Mouse (Mus musculus) spleen, postnatal 4 days (tissue): ENCODE data around the gene Grwd1.

ENCODE experiments used
- DNase-seq, 2 experiments: peaks; one replicate each; pipeline ENCODE4 v3.0.0; 2022; ENCODE audit warnings: low spot score in 2 of 2

Grwd1 gene

GRCm38 (mm10) chr7:45842950-45843744 is 12.4 kb upstream of the Grwd1 start:
- DNase-seq, result no peak

DNA sequence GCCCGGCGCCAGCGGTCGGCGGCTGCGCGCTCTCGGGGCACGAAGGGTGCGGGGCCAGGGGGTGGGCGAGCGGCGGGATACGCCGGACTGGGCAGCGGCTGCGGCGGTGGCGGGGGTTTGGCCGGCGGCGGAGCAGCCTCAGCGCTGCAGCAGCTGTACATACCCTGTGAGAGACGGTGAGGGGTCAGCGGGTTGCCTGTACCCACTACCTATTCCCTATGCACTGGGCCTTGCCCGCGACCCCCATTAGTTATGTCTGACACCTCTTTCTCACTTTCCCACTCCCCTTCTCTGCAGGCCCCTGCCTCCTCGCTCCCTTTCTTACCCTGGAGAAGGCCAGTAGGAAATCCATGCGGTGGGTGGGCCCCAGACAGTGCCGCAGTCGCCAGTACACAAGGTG is 3.2 kb upstream of the Grwd1 start:
- DNase-seq, result no peak

- DNase-seq, result no peak
These were observed 2.5 kb upstream of the Grwd1 start for GRCm38 (mm10) chr7:45833148-45833790.

GRCm38 (mm10) chr7:45832428-45832827 is 1.7 kb upstream of the Grwd1 start:
- DNase-seq, result no peak

GRCm38 (mm10) chr7:45831128-45831525 is 383 bp upstream of the Grwd1 start:
- DNase-seq, result no peak

DNA sequence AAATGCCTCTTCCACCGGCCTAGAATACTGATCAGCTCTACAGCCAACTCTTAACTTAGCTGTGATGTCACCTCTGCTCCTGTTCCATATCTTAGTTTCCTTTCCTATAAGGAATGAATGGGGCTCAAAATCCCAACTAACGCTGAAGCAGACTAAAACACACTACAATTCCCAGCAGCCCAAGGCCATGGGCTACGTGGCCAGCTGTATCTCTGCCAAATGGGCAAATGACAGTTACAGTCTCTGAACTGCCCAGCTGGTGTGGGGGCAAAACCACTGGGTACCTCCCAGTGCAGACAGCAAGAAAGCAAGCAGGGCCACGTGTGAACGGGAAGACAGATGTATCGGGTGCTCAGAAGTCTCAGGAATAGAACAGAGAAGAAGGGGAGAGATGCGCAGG is 4.1 kb downstream of the Grwd1 start:
- DNase-seq, result no peak

DNA sequence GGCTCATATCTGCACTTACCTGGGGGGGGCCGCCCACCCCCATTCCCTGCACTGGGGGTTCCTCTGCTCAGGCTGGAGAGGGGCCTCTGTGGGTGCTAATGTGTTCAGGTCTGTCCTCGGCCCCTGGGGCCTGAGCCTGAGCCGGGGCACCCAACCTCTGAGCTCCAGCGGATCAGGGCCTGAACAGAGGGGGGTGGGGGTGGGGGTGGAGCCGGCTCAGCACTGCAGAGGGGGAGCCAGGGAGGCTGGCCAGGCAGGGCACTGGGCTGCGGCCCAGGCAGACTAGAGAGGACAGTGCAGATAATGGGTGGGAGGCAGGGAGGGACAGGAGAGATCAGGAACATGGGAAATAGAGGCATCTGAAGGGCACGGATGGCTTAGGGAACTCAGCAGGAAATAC is 6.1 kb downstream of the Grwd1 start, which contains the start of gene Kcnj14:
Gene Kcnj14 (minus strand): TSS at position 185 of the 400 bp plus-strand sequence.
- DNase-seq, result no peak

GRCm38 (mm10) chr7:45820913-45821312 is 9.8 kb downstream of the Grwd1 start:
- no peak for DNase-seq

- DNase-seq, result no peak
These were observed 10.9 kb downstream of the Grwd1 start for GRCm38 (mm10) chr7:45819843-45820242.

- no peak for DNase-seq
These were observed 14.8 kb downstream of the Grwd1 start for GRCm38 (mm10) chr7:45815984-45816351.

DNA sequence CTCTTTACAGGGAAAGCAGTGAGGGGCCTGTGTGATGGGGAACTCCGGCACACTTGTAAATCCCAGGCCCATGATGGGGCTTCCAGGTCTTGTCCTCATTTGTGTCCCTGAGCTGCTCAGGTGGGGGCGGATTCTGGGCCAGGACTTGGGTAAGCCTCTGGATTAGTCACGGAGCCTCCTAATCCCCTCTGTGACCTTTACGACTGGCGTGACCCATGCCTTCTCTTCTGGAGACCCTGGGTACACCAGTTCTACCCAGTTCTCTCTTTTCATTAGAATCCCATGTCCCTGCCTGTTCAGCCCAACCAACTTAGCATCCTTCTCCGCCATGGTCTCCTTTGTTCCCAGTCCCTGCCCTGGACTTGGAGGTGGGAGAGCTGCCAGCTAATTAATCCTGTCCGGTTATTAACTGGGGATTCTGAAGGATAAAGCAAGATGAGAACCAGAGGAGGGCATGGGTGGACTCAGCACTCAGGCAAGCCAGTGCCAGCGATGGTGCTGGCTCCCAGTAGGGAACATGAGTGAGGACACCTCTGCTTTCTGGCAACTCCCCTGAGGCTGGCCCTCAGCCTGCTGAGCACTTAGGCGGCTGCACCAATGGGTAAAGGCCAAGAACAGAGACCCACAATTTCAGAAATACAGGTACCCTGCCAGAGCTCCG is 15.3 kb downstream of the Grwd1 start:
- DNase-seq, result no peak

- no peak for DNase-seq
These were observed 15.9 kb downstream of the Grwd1 start for GRCm38 (mm10) chr7:45814841-45815240.

DNA sequence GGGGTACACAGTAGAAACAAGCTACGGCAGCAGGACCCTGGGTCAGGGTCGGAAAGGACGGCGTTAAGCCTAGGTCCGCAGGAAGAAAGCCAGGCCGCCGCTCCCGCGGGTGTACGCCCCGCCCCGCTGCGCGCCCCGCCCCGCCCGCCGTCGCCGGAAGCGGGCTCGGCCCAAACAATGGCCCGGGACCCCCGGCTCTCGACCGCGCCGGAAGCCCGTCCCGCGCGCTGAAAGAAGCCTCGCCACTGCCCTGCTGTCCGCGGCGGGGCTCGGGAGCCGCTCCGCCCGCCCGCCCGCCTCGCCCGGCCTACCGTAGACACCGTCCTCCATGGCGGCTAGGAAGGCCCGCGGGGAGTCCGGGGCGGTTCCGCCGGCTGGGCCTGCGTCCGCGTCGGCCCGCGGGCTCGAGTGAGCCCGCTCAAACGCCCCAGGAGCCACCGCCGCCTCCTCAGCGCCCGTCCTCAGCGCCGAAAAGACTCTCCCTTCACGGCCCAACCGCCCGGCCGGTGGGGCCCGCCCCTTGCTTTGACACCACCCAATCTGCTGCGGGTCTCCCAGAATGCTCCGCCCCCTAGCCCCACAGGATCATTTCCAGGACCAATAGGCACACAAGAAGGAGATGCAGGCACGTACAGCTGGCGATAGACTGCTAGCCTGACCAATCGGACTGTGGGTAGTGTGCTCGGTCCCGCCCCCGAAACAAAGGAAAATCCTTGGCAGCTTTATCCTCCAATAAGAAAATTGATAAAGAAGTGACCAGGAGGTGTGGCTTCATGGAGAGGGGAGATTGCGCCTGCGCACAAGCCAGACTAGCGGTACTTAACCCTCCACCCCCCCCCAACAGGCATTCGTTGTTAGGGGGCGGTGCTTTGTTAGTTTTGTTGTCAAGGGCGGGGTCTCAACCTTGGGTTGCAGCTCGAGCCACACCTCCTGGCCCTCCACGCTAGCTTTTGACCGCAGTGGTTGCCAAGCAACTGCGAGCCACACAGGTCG is 16.7 kb downstream of the Grwd1 start, which contains the start of gene Cyth2:
Gene Cyth2 (minus strand): TSS at position 795 of the 993 bp plus-strand sequence.
- DNase-seq, result peak; percentile 98 to 99

DNA sequence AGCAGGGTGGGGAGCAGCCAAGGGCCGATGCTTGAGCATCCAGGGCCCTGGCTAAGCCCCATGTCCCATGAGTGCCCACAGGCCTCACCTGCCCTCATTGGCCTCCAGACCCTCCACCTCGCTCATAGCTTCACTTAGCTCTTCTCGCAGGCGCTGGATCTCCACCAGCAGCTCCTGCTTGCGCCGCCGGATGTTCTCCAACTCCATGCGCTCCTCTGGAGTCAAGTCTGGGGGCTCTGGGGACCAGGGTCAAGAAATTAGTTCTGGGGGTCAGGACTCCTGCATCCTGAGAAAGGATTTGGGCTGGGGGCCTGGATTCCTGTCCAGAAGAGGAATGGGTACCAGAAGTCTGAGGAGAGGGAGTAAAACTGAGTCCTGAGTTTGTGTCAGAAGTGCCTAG is 17.8 kb downstream of the Grwd1 start:
- no peak for DNase-seq

- DNase-seq, result no peak
These were observed 21.3 kb downstream of the Grwd1 start for GRCm38 (mm10) chr7:45809276-45810075.

GRCm38 (mm10) chr7:45808471-45808870 is 22.3 kb downstream of the Grwd1 start:
- DNase-seq, result no peak

- no peak for DNase-seq
These were observed 24.8 kb downstream of the Grwd1 start for GRCm38 (mm10) chr7:45805941-45806340.

DNA sequence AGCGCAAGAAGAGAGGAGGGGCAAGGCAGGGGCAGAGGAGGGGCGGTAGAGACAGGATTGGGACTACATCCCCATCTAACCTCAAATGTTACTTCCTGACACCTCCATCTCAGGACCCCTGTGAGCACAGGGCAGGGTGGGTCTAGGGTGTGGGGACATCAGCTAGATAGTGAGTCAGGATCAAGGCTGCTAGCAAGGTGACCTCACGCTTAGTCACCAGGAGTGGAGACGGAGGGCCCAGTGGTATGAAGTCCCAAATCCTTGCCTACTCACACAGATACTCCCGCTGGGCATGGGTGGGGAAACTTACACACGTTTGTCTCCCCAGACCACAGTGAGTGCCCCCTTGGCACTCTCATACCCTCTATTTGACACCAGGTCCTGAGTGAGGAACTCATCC is 28.2 kb downstream of the Grwd1 start:
- DNase-seq, result no peak

DNA sequence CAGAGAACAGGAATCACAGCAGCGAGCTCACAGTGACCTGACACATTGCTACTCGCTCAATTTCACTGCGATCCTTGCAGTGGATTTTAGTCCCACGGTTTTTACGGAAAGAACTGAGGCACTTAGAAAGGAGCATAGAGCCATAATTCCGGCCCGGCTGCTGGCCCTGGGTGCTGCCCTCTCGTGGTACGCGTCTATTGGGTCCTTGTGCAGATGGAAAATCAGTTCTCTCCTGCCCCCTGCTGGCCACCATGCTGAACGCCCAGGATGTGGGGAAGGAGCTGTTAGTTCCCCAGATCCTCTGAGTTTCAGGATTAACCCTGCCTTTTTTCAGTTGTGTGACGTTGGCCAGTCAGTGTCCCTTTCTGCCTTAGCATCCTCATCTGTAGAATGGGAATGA is 29.4 kb downstream of the Grwd1 start:
- DNase-seq, result peak; percentile 89 to 97

- DNase-seq, result peak in 1 of 2 experiments; percentile 62
These were observed 30.1 kb downstream of the Grwd1 start for GRCm38 (mm10) chr7:45800546-45801204.
